Mouse (Mus musculus) heart, embryonic 16.5 days (tissue): ENCODE results near the gene Nox4. TPM values are rescaled to one million over a fixed set of nuclear protein-coding genes. Genes with fewer than 3 reads are reported as not detected.

ENCODE experiments used
- ATAC-seq: fragments of 200-750 bp; cut with Nextera tagmentation; replicated peaks from 2 replicates; pipeline ENCODE4 v1.8.0; 2017; ENCODE audit warnings: moderate number of reproducible peaks; ENCODE audit not compliant: insufficient read depth, low FRiP score; ENCODE audit errors: extremely low read depth
- H3K27ac ChIP-seq: fragments of 300-500 bp; sonication (generic); 2 replicates; pipeline ENCODE4 v1.5.1; 2014; ENCODE audit warnings: mild to moderate bottlenecking, low read length, control low read depth, moderate library complexity
- H3K27me3 ChIP-seq: fragments of 300-500 bp; sonication (generic); 2 replicates; pipeline ENCODE4 v1.6.1; 2014; ENCODE audit warnings: low read length, mixed read lengths; ENCODE audit not compliant: control insufficient read depth, insufficient read depth
- H3K36me3 ChIP-seq: fragments of 300-500 bp; sonication (generic); 2 replicates; pipeline ENCODE4 v1.6.1; 2014; ENCODE audit not compliant: control insufficient read depth, insufficient read depth
- H3K4me1 ChIP-seq: fragments of 300-500 bp; sonication (generic); 2 replicates; pipeline ENCODE4 v1.6.1; 2014; ENCODE audit warnings: low read length, mixed read lengths; ENCODE audit not compliant: control insufficient read depth, insufficient read depth
- H3K4me2 ChIP-seq: fragments of 300-500 bp; sonication (generic); 2 replicates; pipeline ENCODE4 v1.6.1; 2014; ENCODE audit warnings: low read depth, mild to moderate bottlenecking, control low read depth, low read length
- H3K4me3 ChIP-seq: fragments of 300-500 bp; sonication (generic); 2 replicates; pipeline ENCODE4 v1.5.1; 2014; ENCODE audit warnings: mild to moderate bottlenecking, control low read depth, low read length
- H3K9ac ChIP-seq: fragments of 300-500 bp; sonication (generic); 2 replicates; pipeline ENCODE4 v1.6.1; 2014; ENCODE audit warnings: low read length, control low read depth
- H3K9me3 ChIP-seq: fragments of 300-500 bp; sonication (generic); replicated peaks from 2 replicates; pipeline ENCODE4 v1.6.1; 2016; ENCODE audit warnings: low read length; ENCODE audit not compliant: control insufficient read depth
- WGBS: fragments of 180-500 bp; shearing (Covaris S2); extraction: QIAGEN DNeasy Blood & Tissue Kit; methylation state at CpG from one replicate; pipeline ENCODE4 v1.1.7; 2014; 5-methylcytosine and 5-hydroxymethylcytosine counted together
- polyA plus RNA-seq: library from polyadenylated mRNA; unstranded; fragments of >200 nt; fragmentation: Nextera tagmentation; extraction: Ambion mirVana; gene quantifications from 2 replicates; pipeline ENCODE4 v1.2.1, GENCODE M21; 2015

Gene Nox4
- polyA plus RNA-seq, 1 experiment from 2014 or later = 2.7 TPM

GRCm38 (mm10) chr7:87246940-87247339, 1.0 kb downstream of the Nox4 start:
- ATAC-seq = no peak
- Histone ChIP-seq H3K36me3 (no peaks in the 10 kb centered on the region), H3K4me3 (peak overlapping the region; percentile 62), H3K9ac (peak overlapping the region; percentile 72), H3K9me3 (no peaks in the 10 kb centered on the region), H3K27me3 (no peaks in the 10 kb centered on the region), H3K27ac (peak overlapping the region; percentile 28), H3K4me1 (0 out of 2 replicates have a peak, but pooled peaks cover 4% of the 10 kb centered on the region), H3K4me2 (peak overlapping the region; percentile 58)
- 59% methylated on average over 1 of the region's 1 CpGs for WGBS

- H3K4me2 ChIP-seq = no peak overlapping the region
- 11% methylated on average over 1 of the region's 1 CpGs for whole genome bisulfite sequencing
- no peaks in the 10 kb centered on the region for H3K36me3 ChIP-seq
- H3K27ac ChIP-seq = no peak overlapping the region
- H3K4me1 ChIP-seq = 0 out of 2 replicates have a peak, but pooled peaks cover 4% of the 10 kb centered on the region
- ATAC-seq = no peak
- no peaks in the 10 kb centered on the region for H3K27me3 ChIP-seq
- no peak overlapping the region for H3K4me3 ChIP-seq
- no peaks in the 10 kb centered on the region for H3K9me3 ChIP-seq
- no peak overlapping the region for H3K9ac ChIP-seq
Measured at GRCm38 (mm10) chr7:87247926-87248325, 2.0 kb downstream of the Nox4 start.

- Histone ChIP-seq H3K4me3 (no peak overlapping the region), H3K27ac (no peak overlapping the region), H3K36me3 (no peaks in the 10 kb centered on the region), H3K27me3 (no peaks in the 10 kb centered on the region), H3K4me1 (0 out of 2 replicates have a peak, but pooled peaks cover 3% of the 10 kb centered on the region), H3K4me2 (no peak overlapping the region), H3K9ac (no peak overlapping the region), H3K9me3 (no peaks in the 10 kb centered on the region)
- no peak for ATAC-seq
- WGBS = 72% methylated on average over 4 of the region's 4 CpGs
Measured at GRCm38 (mm10) chr7:87252071-87252470, 6.2 kb downstream of the Nox4 start.

GRCm38 (mm10) chr7:87277225-87277624, 31.3 kb downstream of the Nox4 start:
- 4% methylated on average over 1 of the region's 1 CpGs for WGBS
- Histone ChIP-seq H3K27me3 (no peaks in the 10 kb centered on the region), H3K27ac (no peak overlapping the region), H3K9me3 (no peaks in the 10 kb centered on the region), H3K36me3 (no peaks in the 10 kb centered on the region), H3K4me3 (no peak overlapping the region), H3K9ac (no peak overlapping the region), H3K4me1 (no peaks in the 10 kb centered on the region), H3K4me2 (no peak overlapping the region)
- no peak for ATAC-seq

GRCm38 (mm10) chr7:87303726-87304315, 57.9 kb downstream of the Nox4 start:
- H3K4me3 ChIP-seq = no peak overlapping the region
- 84% methylated on average over 1 of the region's 1 CpGs for WGBS
- H3K36me3 ChIP-seq = no peaks in the 10 kb centered on the region
- H3K4me1 ChIP-seq = no peaks in the 10 kb centered on the region
- ATAC-seq = no peak
- H3K27ac ChIP-seq = no peak overlapping the region
- no peak overlapping the region for H3K4me2 ChIP-seq
- H3K9me3 ChIP-seq = no peaks in the 10 kb centered on the region
- H3K27me3 ChIP-seq = no peaks in the 10 kb centered on the region
- H3K9ac ChIP-seq = no peak overlapping the region

- Histone ChIP-seq H3K27ac (no peak overlapping the region), H3K36me3 (no peaks in the 10 kb centered on the region), H3K4me3 (no peak overlapping the region), H3K27me3 (no peaks in the 10 kb centered on the region), H3K9ac (no peak overlapping the region), H3K4me2 (no peak overlapping the region), H3K9me3 (no peaks in the 10 kb centered on the region), H3K4me1 (no peaks in the 10 kb centered on the region)
- no peak for ATAC-seq
- 75% methylated on average over 3 of the region's 3 CpGs for WGBS
Measured at GRCm38 (mm10) chr7:87321571-87321970, 75.7 kb downstream of the Nox4 start.

- ATAC-seq = no peak
- H3K27me3 ChIP-seq = no peaks in the 10 kb centered on the region
- H3K9ac ChIP-seq = no peak overlapping the region
- H3K4me1 ChIP-seq = no peaks in the 10 kb centered on the region
- WGBS = 72% methylated on average over 1 of the region's 1 CpGs
- H3K4me3 ChIP-seq = no peak overlapping the region
- no peak overlapping the region for H3K27ac ChIP-seq
- no peaks in the 10 kb centered on the region for H3K36me3 ChIP-seq
- H3K4me2 ChIP-seq = no peak overlapping the region
- no peaks in the 10 kb centered on the region for H3K9me3 ChIP-seq
Measured at GRCm38 (mm10) chr7:87322085-87322484, 76.2 kb downstream of the Nox4 start.

GRCm38 (mm10) chr7:87330782-87331558, 85.1 kb downstream of the Nox4 start:
- H3K9me3 ChIP-seq = no peaks in the 10 kb centered on the region
- 77% methylated on average over 5 of the region's 5 CpGs for WGBS
- no peaks in the 10 kb centered on the region for H3K4me1 ChIP-seq
- H3K9ac ChIP-seq = no peak overlapping the region
- no peak for ATAC-seq
- no peaks in the 10 kb centered on the region for H3K27me3 ChIP-seq
- H3K36me3 ChIP-seq = no peaks in the 10 kb centered on the region
- no peak overlapping the region for H3K4me2 ChIP-seq
- H3K4me3 ChIP-seq = no peak overlapping the region
- no peak overlapping the region for H3K27ac ChIP-seq

- H3K4me2 ChIP-seq = no peak overlapping the region
- no peak overlapping the region for H3K27ac ChIP-seq
- no peak for ATAC-seq
- H3K27me3 ChIP-seq = no peaks in the 10 kb centered on the region
- H3K36me3 ChIP-seq = no peaks in the 10 kb centered on the region
- no peak overlapping the region for H3K4me3 ChIP-seq
- no peaks in the 10 kb centered on the region for H3K4me1 ChIP-seq
- no peak overlapping the region for H3K9ac ChIP-seq
- 54% methylated on average over 3 of the region's 3 CpGs for WGBS
- no peaks in the 10 kb centered on the region for H3K9me3 ChIP-seq
Measured at GRCm38 (mm10) chr7:87345598-87345997, 99.7 kb downstream of the Nox4 start.
